In genomic region chr10:99190798-99191197, GRCm38 (mm10) we compare ENCODE assay signal across 9 mouse cellular contexts.
DNase-seq lines count a peak whose midpoint lies in the region; ATAC-seq and TF ChIP-seq lines count a peak whose summit lies in the region.
"Had no signal": no experiment of that assay in that cellular context is flagged by ENCODE, and none has a peak within 500 bp of the region (broad histone marks: within the 10 kb centered on the region; RNA-seq: fewer than 3 reads in every experiment).

No protein-coding gene starts in this region.

- no peaks in the 10 kb centered on the region for H3K4me1 ChIP-seq in cerebellum, adult 2 months (ENCODE audit: control insufficient read depth, insufficient read depth, low read length)
- no peaks in the 10 kb centered on the region for H3K4me1 ChIP-seq in kidney, postnatal 0 days (replicated peaks; ENCODE audit: insufficient read depth, low read length)
- H3K4me1 ChIP-seq: heart, embryonic 15.5 days had no signal

- no peak overlapping the region for H3K4me3 ChIP-seq in cerebellum, adult 2 months (replicated peaks; ENCODE audit: insufficient read depth, low read depth, low read length)
- no peak overlapping the region for H3K4me3 ChIP-seq in kidney, postnatal 0 days (replicated peaks; ENCODE audit: low read depth, low read length)
- H3K4me3 ChIP-seq: heart, embryonic 15.5 days had no signal

- no peaks in the 10 kb centered on the region for H3K9me3 ChIP-seq in kidney, postnatal 0 days (replicated peaks; ENCODE audit: low read length)
- H3K9me3 ChIP-seq: heart, embryonic 15.5 days had no signal

- DNase-seq in embryo, embryonic 10 days (ENCODE audit: low spot score): peak; percentile 65
- no peak for DNase-seq in embryo, embryonic 10.5 days (ENCODE audit: low spot score)
- DNase-seq in right cerebral cortex, adult 2 months (ENCODE audit: low spot score in 2 of 2): peak; percentile 29 to 37
- DNase-seq in right cerebral cortex, adult 18-20 months: no peak
- peak; percentile 28 to 38 for DNase-seq in cerebellum, adult 2 months
- peak; percentile 52 for DNase-seq in kidney, postnatal 0 days (ENCODE audit: low spot score)
- peak; percentile 28 for DNase-seq in skeletal muscle tissue, adult 2 months (ENCODE audit: low read depth, low spot score)
- no peak for DNase-seq in urinary bladder, adult 2 months (ENCODE audit: low spot score)

- ATAC-seq in kidney, postnatal 0 days (replicated peaks; ENCODE audit: low FRiP score, low read depth): no peak

- H3K4me2 ChIP-seq in kidney, postnatal 0 days (ENCODE audit: low read length): no peak overlapping the region
- H3K4me2 ChIP-seq: heart, embryonic 15.5 days had no signal

- no peak overlapping the region for H3K27ac ChIP-seq in cerebellum, adult 2 months (ENCODE audit: insufficient read depth, low read length)
- no peak overlapping the region for H3K27ac ChIP-seq in kidney, postnatal 0 days
- H3K27ac ChIP-seq: heart, embryonic 15.5 days had no signal

- no peaks in the 10 kb centered on the region for H3K27me3 ChIP-seq in cerebellum, adult 2 months (ENCODE audit: control insufficient read depth, insufficient read depth, low read length)
- H3K27me3 ChIP-seq in kidney, postnatal 0 days (ENCODE audit: insufficient read depth, low read length): no peaks in the 10 kb centered on the region
- H3K27me3 ChIP-seq: heart, embryonic 15.5 days had no signal

- 52% methylated on average over 3 of the region's 3 CpGs for WGBS in cerebellum, adult 2 months
- 54% methylated on average over 3 of the region's 3 CpGs for WGBS in kidney, postnatal 0 days

- no peak overlapping the region for H3K9ac ChIP-seq in kidney, postnatal 0 days (ENCODE audit: low read depth, low read length)
- H3K9ac ChIP-seq: heart, embryonic 15.5 days had no signal

- TF ChIP-seq POLR2A in cerebellum, adult 2 months (IDR thresholded peaks at IDR 0.05; ENCODE audit: borderline replicate concordance, insufficient read depth, low read length): no peak

- TF ChIP-seq CTCF in cerebellum, adult 2 months (IDR thresholded peaks at IDR 0.05; ENCODE audit: borderline replicate concordance, insufficient read depth, low read depth, low read length): peak; percentile 55
- TF ChIP-seq CTCF in kidney, postnatal 0 days (IDR thresholded peaks at IDR 0.05; ENCODE audit: low read depth): peak; percentile 80

- no peaks in the 10 kb centered on the region for H3K36me3 ChIP-seq in kidney, postnatal 0 days (ENCODE audit: insufficient read depth, low read length)
- H3K36me3 ChIP-seq: heart, embryonic 15.5 days had no signal

Comparison
In these comparisons a context has a peak if more than half of its experiments do, and no peak if none do; other contexts are left out.
1. DNase-seq: peak in embryo, embryonic 10 days (single experiment), right cerebral cortex, adult 2 months (2 of 2), cerebellum, adult 2 months (2 of 2), kidney, postnatal 0 days (single experiment) and skeletal muscle tissue, adult 2 months (single experiment); none in embryo, embryonic 10.5 days (single experiment), right cerebral cortex, adult 18-20 months (single experiment) and urinary bladder, adult 2 months (single experiment).